Mouse (Mus musculus) spleen, postnatal 4 days (tissue): ENCODE measurements at regions not wholly inside any gene's neighbourhood (a gene's known extent, or its start where the extent isn't known, plus 50 kb on each side); places are given as distances from the start of the nearest gene placed in this dataset.

Experiments
- DNase-seq, 2 experiments: peaks; one replicate each; pipeline ENCODE4 v3.0.0; 2022; ENCODE audit warnings: low spot score in 2 of 2

DNA sequence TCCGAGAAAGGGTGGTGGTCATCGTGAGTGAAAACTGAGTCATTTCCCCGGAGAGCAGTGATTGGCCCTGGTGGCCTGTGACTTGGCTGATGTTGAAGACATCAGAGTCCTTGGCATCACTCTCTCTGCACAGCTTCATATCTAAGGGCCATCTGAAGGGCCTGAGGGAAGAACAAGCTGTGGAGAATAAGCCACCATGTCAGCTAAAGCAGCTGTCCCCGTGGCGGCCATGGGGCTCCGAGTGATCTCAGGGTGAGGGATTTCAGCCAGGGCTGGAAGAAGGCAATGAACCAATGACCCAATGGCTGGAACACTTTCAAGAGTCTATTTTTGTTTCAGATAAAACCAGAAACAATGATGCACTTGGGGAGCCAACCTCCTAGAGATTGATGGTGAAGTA lies 62.2 kb downstream of the Ttc32 start:
- no peak for DNase-seq

DNA sequence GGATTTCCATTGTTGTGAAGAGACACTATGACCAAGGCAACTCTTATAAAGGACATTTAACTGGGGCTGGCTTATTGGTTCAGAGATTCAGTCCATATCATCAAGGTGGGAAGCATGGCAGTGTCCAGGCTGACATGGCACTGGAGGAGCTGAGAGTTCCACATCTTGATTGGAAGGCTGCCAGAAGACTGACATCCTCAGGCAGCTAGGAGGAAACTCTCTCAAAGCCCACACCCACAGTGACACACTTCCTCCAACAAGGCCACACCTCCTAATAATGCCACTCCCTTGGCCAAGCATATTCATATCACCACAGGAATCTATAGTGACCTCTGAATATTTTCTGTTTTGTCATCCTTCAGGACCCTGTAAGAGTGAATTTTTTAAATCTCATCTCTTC lies 65.3 kb downstream of the Ttc32 start:
- no peak for DNase-seq

DNA sequence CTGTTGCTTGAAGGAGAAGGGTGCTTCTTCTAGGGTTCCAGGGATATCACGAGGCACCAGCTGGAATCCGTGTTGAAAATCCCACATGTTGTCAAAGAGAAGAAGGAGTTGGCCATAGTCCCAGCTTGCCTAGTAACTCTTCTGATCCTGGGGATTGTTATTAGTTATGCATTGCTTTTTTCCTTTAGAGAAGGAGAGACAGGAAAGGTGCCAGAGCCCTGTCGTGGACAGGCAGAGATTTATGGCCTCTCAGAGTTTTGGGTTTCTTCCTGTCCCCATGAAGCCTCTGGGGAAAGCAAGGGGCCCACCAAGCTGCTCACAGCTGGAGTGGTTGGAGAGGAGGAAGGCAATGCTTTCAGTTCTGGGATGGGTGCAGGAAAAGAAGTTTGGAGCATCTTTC lies 76.6 kb downstream of the Ttc32 start:
- no peak for DNase-seq

DNA sequence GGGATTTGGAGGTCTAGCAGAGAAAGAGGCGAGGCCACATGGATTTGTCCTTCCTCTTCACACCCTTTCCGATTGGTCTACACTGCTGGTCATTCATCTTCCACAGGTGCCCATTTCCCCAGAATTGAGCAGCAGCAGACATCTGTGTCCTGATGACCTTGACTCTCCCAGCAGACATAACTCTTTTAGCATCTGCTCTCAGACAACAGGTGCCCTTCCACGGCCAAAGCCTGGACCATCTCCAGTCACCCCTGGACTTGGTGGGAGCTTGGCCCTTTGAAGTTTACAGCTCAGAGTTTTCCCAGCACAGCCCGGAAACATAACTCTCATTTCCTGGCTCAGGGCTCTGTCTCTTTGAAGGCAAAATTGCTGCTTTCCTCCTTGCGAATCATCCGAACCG lies 80.0 kb downstream of the Ttc32 start:
- no peak for DNase-seq

DNA sequence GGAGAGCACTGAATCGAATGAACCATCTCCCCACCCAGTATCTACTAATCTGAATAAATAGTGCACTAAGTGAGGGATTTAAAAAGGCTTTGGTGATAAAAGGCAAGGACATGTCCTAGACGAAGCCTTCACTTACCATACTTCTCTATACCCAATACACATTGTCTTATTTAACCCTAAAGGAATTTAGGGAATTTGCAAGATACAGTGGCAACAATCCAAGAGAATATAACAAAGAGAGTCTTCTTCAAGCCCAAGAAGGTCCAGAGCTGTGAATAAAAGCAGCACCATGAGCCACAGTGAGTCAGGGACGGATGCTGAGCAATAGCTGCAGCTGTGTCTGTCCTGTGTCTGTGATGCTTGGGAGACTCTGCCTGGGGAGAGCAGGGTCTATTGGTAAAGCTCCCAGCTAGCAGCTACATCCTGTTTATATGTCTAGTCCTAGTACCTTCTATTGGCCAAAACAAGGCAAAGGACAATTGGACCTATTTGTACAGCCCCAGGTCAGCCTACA lies 82.4 kb downstream of the Ttc32 start:
- no peak for DNase-seq

DNA sequence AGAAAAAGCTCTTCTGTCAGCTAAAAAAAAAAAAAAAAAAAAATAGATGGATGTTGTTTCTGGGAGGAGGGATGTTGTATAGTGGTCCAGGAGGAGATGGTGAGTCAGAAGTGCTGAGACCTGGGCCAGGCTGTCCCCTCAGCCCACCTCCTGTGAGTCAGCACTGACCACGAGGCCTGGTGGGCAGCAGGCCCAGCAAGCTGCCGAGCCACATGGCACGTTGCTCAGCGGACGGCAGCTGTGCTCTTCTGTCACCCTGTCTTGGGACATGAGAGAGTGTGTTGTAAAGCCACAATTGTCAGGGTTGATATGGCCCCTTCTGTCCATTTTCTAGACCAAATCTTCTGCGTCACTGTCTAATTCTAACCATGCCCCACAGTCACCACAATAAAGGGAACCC lies 83.9 kb downstream of the Ttc32 start:
- no peak for DNase-seq

DNA sequence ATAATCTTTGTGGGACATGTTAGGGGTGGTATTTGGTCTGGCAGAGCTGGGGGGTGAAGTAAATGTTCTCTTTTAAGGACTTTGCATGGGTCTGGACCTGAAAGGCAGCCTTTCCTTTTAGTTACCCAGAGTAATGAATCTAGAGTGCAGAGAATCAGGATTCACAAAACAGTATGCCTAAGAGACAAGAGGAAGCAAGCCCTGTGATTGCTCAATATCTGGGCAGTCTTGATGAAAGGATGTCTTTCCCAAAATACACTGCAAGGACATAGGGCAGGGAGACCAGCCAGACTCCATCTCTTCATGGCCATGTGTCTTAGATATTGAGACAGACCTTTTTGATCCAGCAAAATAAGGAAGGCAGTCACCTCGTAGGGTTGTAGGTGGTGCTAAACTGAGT lies 84.3 kb downstream of the Ttc32 start:
- no peak for DNase-seq

DNA sequence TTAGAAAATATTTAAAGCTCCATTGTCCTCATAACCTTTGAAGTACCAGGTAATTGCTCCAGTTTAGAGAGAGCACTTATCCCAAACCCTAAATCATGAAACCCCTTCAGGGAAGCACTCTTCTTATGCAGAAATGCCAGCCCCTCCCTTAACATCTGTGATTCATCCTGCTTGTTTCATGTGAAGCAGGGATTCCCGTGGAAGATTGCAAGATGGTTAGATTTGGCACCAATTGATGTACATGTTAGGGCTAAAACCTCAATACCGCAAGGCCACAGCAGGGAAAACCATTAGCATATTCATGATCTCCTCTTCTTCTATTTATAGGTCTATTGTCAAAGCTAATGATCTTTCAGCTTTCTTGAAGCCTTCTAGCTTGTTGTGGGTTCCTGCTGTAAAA lies 88.8 kb downstream of the Ttc32 start:
- no peak for DNase-seq

DNA sequence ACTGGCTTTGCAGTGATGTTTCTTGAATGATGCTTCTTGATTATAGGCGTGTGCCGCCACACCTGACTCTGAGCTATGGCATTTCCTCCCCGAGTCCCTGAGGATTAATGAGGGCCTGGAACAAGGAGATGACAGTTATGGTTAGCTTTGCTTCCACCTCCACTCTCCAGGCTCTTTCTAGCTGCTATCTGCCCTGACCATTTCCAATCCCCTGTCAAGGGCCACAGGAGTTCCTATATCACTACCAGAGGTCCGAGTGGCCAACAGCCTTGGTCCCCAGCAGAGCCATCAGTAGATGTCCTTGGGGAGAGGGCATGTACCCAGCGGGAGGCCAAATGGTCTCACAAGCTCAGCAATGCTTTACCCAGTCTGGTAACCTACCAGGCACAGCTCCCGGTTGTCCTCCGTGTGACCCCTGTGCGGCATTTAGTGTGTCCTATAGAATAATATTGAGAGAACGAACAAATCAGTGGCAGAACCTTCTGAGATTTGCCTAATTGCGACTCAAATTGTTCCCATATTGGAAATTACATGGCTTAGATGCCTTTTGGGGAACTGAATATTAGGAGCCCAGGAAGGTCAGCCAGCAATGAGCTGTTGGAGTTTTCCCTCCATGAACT lies 98.2 kb downstream of the Ttc32 start:
- no peak for DNase-seq

DNA sequence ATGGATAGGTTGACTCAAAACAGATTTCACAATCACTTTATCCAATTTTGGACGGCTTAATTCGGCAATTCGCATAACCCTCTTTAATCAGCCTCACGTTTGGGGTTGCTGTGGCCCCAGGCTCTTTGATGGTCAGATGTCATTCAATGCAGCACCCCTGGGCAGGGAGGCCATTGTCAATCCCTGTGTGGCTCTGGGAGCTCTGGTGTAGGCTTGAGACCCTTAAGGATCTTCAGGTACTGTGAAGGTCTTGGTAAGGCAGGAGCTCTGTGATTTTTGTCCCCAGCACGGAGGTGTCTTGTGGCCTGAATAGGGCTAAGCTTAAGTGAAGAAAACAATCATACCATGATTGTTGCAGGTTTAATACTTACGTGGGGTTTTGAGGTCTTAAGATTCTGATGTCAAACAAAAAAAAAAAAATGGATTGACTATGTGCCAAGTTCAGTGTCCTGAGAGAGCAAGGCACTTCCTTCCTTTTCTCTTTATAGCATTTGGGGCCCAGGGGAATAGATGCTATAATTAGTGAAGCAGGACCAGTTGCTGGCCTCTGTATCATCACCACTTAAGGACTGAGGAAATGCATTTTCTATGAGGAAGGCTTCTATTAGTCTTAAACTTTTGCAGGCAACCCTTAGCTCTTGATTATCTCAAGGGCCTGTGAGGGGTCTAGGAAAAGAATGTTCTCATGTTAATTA lies 98.9 kb downstream of the Ttc32 start:
- DNase-seq = no peak

DNA sequence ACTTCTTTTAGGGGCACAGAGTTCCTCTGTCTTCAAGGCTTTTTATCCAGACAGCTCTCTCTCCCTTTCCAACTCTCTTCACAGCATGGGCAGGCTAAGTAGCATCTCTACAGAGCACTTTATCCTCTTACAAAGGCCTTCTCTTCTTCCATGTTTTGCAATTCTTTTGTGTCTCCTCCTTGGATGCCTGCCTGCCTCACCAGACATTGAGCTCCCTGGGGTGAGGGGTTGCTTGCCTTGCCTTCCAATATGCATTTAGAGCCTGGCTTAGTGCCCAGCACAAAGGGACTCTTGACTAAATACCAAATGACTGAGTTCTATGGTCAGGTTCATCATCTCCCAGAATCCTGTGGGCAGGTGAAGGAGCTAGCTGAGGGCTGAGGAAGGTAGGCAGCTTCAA lies 102.8 kb downstream of the Ttc32 start:
- no peak for DNase-seq

DNA sequence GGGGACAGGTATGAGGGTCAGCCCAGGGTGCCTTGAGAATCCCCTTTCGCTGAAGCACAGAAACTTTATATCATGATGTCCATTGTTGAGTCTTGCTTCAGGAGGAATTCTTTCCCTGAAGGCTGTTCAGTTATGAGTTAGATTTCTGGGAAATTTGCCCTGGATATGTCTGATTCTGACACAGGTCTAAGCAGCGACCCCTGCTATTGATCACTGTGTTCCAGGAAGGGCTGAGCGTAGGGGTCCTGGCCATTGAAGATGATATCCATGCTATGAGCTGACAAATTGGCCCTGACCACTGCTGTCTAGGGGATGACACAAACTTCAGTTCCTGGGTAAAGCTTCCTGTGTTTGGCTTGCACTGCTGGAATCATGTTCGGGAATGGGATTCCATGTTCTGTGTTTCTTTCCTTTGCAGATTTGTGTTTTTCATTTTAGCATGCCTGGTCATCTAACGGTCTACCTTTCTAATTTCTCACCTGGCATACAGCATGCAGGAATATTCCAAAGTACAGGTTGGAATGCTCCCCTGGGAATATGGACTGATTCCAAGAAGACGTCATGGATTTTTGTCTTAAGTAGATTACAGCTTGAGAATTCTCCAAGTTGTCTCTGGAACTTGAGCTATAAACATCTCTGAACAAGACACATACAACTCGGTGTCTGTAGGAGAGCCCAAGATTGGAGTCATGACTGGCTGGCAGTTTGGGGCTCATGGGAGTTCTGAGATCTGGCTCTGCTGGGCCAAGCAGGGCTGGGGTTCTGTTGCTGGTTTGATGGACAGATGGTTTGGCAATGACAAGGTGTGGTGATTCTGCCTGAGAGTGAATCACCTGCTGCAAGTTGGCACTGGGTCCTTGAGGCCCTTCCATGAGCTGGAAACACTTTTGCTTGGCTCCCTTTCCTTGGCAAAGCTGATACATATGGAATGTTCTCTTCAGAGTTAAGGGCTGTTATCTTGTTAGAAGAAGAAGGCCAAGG lies 104.4 kb downstream of the Ttc32 start:
- DNase-seq = no peak

DNA sequence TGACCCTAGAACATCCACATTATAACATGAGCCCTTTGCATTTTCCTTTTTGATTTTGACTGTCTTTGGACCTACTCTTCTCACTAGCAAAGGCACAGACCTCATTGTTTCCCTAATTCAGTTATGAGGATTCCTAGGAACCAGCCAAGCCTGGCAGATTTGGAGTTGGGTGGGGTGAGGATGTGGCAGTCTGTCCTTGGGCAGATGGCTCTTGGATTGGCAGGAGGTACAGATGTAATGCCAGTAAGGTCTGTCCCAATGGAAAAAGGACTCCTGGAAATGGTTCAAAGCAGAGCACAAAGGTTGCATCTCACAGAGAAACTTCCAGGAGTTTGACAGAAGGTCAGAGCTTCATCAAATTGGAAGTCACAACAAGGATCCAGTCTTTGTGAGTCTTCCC lies 121.2 kb downstream of the Ttc32 start:
- no peak for DNase-seq

DNA sequence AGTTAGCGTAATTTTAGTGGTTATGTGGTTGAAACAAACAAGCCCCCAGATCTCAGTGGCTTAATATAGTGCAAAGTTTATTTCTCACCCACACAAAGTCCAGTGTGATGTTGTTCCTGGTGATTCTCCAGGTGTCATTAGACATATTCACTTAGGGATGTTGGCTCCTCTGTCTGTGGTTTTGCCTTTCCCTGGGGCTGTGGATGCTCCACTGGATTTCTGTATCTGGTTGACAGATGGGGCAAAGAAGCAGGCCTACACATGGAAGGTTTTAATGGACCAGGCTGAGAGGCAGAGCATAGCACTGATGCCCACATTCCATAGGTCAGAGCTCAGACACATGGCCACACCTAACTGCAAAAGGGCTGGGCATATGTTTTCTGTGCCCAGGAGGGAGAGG lies 121.6 kb downstream of the Ttc32 start:
- DNase-seq = no peak

DNA sequence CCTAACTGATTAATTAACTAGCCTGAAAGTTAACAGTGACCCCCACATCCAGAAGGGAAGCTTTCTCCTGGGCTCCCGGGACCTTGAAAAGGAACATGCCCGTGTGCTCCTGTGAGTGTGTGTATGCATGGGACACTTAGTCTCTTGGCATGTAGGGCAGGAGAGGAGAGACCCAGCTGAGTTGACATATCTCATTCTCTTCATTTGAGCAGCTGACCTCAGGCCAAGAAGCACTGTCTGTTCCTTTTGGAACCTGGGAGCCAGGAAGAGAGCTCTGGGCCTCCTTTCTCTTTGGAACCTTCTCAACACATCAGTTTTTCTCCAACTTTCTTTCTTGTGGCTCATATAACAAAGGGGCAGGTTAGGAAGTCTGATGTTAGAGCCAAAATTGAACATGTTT lies 124.7 kb downstream of the Ttc32 start:
- no peak for DNase-seq

DNA sequence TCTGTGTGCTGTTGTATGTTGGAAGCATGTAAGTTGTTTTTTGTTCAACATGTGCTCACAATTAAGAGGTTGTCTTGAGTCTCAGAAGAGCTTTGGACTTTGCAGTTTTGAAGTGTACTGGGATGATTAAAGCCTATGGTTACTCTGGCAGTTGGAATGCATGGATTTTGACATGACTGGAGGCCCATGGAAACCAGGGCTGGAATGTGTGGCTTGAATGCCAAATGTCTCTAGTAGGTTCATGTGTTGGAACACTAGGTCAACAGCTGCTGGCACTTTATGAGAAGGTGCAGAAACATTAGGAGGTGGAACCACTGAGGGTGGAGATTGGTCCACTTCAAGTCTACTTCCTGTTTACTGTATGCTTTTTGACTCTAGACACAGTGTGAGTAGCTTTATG lies 127.0 kb downstream of the Ttc32 start:
- no peak for DNase-seq

DNA sequence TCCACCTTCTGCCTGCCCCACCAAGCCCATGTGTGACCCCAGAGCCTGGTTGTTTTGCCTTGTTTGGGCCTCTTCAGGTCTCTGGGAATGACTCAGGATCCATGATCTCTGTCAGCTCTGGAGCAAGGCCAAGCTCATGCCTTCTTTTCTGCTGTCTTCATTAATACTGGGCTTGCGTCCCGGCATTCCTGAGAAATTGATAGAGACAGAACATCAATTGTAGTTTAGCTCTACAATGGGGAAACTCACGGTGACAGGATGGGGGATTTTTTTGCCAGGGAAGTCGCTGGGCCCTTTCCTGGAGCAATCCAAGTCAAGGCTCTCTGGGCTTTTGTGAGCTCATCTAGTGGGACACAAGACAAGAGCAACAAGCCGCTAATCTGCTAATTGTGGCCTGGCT lies 129.0 kb downstream of the Ttc32 start:
- no peak for DNase-seq

DNA sequence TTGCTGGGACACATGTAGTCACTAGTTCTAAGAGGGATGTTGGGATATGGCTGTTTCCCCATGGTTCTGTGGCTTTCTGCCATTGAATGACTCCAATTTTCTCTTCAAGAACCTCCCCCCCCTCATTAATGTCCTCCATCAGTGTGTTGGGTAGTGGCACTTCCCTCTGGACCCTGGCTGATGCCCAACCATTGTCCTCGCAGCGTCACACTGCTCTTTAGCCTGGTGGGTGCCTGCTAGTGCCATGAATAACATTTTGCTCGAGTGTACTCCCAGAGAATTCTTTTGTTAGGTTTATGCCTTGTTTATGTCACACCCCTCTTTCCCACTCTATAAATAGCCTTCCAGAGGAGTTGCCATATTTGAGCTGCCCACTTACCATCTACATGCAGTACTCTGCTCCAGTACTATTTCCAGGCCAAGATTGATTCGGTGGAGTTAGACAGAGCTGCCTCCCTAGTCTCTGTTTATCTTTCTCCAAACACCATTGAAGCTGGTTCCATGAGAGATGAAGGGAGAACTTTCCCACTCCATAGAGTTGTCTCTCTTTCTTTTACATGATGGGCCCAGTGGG lies 135.7 kb downstream of the Ttc32 start:
- no peak for DNase-seq

DNA sequence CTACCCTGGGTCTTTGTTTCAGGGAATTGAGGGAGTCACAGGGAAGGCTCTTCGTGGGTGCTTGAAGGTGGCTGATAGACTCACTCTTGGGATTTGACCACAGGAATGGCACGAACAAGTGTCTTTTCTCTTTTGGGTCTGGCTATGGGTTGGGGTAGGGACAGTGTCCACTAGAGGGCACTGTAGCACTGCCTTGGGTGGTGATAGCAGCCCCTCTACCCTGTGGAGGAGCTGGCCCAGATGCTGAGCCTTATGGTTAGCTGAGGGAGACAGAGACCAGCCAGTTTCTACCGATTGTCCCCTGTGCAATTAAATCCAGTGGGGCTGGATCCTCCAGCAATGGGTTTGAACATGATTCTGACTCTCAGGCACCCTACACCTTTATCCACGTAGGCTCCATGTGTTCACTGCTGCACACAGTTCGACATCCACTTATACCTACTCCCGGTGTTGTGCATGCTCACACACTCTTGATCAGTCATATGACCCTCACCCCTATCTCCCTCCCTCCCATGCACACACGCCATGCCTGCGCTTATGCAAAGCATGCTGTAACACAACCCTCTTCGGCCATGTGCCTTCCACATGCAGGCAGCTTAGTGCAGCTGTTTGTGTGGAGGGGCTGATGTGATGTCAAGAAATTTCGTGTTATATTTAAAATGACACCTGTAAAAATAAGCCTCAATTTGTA lies 136.6 kb downstream of the Ttc32 start:
- peak in 1 of 2 experiments; percentile 64 for DNase-seq

DNA sequence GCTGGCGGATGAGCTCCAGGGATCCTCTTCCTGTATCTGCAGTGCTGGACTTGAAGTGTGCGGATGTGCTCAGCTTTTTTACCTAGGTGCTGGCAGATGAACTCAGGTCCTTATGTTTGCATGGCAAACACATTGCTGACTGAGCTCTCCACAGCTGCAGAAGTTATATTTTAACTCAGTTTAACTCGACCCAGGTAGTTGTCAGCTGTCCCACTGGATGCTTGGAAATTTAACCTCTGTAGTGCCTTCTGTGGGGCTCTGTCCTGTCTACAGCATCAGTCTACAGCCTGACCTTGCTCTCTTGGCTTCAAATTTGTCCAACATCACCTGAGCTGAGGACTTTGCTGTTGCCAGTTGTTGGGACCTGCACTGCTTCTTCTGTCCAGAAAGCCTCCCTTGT lies 139.2 kb downstream of the Ttc32 start:
- no peak for DNase-seq

DNA sequence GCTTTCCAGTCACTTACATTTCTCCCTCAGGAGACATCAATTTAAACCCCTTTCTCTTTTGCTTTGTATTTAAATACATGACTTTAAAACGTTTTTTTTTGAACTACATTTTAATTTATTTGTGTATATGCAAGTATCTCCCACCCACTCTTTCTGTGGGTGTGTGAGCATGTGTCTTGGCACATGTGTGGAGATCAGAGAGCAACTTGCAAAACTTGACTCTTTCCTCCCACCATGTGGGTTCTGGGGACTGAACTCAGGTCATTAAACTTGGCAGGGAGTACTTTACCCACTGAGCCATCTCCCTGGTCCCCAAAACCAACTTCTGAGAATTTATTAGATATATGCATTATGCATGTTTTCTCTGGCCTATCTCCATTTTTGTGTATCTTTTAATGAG lies 143.9 kb downstream of the Ttc32 start:
- DNase-seq = no peak

DNA sequence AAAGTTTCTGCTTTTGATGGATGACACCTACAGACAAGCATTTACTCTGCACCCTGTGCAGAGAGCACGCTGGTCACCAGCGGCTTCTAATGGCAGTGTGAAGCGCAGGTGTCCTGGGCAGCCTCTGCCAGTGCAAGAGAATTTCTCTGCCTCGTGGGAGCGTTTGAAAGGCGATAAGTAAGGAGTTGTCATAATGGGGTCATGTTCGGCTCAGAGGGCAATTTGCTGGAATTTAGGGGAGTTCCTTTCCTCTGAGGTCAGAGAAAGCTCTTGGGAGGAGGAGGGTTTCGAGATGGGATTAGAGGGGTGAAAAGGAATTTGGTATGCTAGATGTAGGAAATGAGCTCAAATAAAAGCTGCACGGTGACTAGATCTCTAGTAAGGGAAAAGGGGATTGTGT lies 144.5 kb downstream of the Ttc32 start:
- no peak for DNase-seq
